Mouse (Mus musculus) natural killer cell, adult 2 months (primary cell): Measurements from ENCODE around the gene Abcb11.

Experiments used
- DNase-seq, 2 experiments: peaks; one replicate each; pipeline ENCODE4 v3.0.0; 2022; ENCODE audit warnings: low spot score in 2 of 2

Abcb11 gene

DNA sequence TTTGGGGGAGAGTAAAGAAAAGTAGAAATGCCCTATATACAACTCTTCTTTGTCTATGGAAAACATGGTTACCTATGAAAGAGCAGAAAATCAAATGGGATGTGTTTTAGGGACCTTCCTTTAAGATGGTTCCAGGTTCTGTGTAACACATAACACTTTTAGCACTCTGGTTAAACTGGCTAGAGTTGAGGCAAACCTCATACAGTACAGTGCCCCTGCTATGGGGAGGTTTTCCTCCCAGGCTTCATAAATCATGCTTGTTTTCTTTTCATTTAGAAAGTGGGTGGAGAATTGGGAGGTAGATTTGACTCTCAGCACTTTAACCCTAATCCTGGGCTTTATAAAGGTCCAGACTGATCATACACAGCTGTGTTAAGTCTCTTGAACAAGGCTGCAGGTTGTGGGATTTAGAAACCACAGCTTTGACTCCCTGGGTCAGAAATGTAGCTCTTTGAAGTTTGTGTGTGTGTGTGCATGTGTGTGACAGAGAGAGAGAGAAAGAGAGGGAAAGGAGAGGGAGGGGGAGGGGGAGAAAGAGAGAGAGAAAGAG lies 78.3 kb downstream of the Abcb11 start:
- no peak for DNase-seq

DNA sequence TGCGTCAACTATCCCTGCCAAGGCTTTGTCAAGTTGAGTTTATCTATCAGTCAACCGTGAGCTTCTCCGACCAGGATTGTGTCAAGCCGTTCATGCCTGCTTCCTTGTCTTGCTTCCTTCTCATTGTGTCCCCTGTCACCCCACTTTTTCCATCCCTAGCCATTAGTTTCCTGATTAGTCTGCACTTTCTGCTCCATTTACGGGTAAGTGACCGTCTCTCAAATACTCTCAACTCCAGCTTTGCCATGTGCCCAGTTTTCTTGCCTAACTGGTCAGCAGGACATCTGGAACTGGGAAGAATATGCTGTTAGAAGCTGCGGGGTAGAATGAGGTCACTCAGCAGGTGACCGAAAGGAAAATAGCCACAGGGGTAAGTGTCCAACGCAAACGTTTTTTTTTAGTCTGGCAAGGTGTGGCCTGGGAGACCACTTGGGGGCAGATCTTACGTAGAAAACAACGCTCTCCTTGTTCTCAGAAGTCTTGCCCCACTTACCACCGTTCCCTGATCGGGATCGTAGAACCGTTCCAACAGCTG lies 94.1 kb downstream of the Abcb11 start:
- DNase-seq: no peak

GRCm38 (mm10) chr2:69247081-69247480 lies 95.3 kb downstream of the Abcb11 start:
- no peak for DNase-seq

DNA sequence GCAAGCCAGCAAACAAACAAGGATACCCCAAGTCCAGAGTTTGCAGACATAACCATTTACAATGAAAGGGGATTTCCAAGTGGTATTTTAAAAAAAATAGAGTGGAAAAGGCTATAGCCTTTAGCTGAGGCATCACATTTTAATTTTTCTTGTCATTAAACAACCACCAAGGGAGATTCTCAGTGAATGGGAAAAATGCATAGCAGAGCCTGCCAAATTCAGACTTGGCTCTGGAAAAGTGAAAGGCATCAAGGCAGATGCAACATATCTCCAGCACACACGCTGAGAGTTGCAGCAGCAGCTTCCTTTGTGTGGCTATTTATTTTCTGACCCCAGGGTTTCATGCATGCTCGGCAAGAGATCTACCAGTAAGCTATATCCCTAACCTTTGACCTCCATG lies 97.5 kb downstream of the Abcb11 start:
- DNase-seq: no peak

- no peak for DNase-seq
Measured at GRCm38 (mm10) chr2:69239315-69239714, 103.1 kb downstream of the Abcb11 start.

GRCm38 (mm10) chr2:69234976-69235678 lies 107.3 kb downstream of the Abcb11 start:
- DNase-seq: no peak

GRCm38 (mm10) chr2:69232101-69232500 lies 110.3 kb downstream of the Abcb11 start:
- no peak for DNase-seq

DNA sequence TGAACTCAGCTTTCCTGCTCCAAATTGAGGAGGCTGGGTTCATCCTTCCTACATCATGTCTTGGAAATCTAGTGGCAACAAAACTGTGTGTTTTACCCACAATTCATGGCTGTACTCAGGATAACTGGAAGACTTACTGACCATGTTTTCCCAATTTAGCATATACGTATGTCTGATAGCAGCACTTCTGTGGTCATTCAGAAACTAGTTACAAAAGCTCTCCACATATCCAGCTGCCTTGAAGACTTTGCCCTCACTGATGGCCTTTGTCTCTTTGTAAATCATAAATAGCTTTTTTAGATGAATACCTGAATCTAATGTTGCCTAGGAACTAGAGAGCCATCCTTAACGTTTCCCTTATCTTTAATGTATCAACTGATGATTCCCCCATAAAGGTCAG lies 112.3 kb downstream of the Abcb11 start:
- DNase-seq: no peak

- no peak for DNase-seq
Measured at GRCm38 (mm10) chr2:69228635-69229034, 113.8 kb downstream of the Abcb11 start.

DNA sequence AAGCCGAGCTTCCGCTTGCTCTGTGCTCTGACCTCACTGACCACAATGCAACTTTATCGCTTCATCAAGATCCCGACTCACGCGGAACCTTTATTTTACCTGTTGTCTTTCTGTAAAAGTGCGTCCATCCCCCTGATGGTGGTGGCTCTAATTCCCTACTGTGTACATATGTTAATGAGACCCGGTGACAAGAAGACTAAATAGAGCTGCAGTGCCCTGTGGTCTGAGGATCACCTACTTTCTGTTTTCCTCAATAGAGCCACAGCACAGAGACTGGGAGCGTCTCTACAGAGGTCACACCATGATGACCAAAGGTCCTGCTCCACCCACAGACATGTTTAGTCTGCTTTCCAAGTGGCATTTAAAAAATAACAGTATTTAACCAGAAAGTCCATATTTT lies 115.5 kb downstream of the Abcb11 start:
- DNase-seq: no peak

GRCm38 (mm10) chr2:69224724-69225123 lies 117.7 kb downstream of the Abcb11 start:
- DNase-seq: no peak

GRCm38 (mm10) chr2:69222815-69223214 lies 119.6 kb downstream of the Abcb11 start:
- DNase-seq: no peak

DNA sequence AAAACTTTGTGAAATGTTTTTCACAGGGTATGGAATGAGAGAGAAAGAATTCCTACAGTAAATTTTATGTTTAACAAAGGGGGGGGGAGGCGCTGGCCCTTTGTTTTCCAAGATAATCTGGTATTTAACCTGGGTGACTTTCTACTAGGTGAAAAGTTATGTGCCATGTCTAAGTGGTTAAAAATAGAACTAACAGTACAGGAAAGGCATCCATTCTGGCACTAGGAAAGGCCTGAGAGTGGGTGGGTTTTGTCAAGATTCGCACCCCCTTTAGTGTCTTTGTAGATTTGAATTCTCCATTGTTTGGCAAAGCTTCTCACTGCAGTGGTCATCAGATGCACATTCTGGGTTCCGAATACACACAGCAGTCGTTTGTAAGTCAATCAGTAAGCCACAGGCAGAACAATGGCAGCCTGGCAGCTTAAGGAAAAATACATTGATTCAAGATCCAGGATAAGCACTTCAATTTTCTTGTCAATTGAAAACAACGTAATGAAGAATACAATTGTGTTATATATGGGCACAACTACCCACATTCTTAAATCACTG lies 120.5 kb downstream of the Abcb11 start:
- no peak for DNase-seq

DNA sequence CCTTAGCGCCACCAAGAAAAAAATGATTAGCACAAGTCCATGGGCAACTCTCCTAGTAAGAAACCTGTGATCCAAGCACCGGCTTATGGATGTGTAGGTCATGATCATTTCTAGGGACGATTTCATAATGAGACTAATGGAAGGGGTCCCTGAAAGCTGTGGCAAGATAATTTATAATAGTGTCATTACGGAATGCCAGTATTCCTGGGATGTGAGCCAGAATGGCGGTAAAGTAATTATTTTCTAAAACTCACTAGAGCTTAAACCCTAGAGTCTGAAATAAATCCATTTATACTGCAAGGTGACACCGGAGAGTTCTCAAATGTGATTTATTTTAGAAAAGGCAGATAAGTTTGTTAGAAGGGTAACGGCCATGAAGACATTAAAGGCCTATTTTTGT lies 127.2 kb downstream of the Abcb11 start:
- DNase-seq: no peak

GRCm38 (mm10) chr2:69212652-69213051 lies 129.8 kb downstream of the Abcb11 start:
- no peak for DNase-seq

DNA sequence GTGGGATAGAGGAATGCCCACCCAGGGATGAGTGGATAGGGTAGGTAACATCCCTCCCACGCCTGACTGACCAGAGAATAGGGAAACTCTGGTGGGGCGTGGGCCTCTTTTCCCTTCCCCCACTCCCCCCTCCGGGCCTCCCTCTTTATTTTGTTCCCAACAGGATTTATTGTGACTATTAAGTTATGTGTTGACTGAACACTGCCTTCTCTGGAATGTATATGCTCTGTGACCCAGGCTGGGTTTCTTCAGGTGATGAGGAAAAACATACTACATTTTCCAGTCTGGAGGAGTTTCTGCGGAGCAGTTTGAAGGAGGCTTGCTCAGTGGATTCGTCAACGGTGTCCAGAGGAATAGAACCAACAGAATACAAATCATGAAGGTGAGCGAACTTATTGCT lies 131.6 kb downstream of the Abcb11 start, which contains the start of gene G6pc2:
TSS of gene G6pc2 (plus strand) at position 301 of the 400 bp plus-strand sequence.
- DNase-seq: no peak

- DNase-seq: no peak
Measured at GRCm38 (mm10) chr2:69209684-69210083, 132.7 kb downstream of the Abcb11 start.

GRCm38 (mm10) chr2:69206523-69206922 lies 135.9 kb downstream of the Abcb11 start:
- DNase-seq: no peak

- peak; percentile 88 to 90 for DNase-seq
Measured at GRCm38 (mm10) chr2:69205791-69206351, 136.5 kb downstream of the Abcb11 start, which contains the start of gene Spc25. TSS of gene Spc25 (minus strand) at chr2:69206194.

DNA sequence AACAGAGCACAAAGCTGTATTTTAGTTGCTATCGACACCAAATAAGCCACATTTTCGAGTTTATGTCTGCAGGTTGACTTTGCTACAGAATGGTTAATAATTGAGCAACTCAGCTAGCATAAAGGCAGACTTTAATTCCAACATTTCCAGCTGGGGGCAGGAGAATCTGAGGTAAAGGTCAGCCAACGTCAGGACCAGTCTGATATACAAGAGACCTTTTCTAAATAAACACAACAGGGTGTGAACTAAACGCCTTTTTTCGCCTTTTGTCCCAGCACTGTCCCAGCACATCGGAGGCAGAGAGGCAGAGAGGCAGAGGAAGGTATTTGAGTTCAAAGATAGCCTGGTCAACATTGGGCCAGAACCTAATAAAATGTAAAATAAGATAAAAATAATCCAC lies 137.2 kb downstream of the Abcb11 start:
- DNase-seq: no peak

DNA sequence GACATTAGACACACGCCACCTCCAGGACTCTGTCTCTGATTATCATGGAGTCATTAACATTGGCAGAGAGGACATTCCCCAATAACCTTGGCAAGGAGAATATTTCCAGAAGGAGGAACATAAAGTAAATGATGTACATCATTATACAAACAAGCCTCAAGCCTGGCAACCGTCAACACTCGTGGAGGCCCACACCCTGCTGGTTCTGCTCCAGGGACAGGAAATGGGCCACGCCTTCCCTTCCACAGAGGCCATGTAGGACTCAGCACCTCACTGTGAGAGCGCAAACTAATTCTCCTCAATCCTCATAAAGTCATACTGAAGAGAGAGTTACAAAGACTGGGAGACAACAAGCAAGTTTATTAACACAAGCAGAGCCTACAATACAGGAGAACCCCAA lies 148.9 kb downstream of the Abcb11 start:
- DNase-seq: no peak

GRCm38 (mm10) chr2:69191059-69191458 lies 151.4 kb downstream of the Abcb11 start:
- DNase-seq: no peak

GRCm38 (mm10) chr2:69189222-69189621 lies 153.2 kb downstream of the Abcb11 start:
- DNase-seq: no peak
